Mouse (Mus musculus) limb, embryonic 13.5 days (tissue): ENCODE data around the gene Iqsec1. TPM values are rescaled to one million over a fixed set of nuclear protein-coding genes. Genes with fewer than 3 reads are reported as not detected.
A peak's percentile ranks its signal among the peaks of the same experiment; 100 is the strongest.

ENCODE experiments used
- ATAC-seq: fragments of 200-750 bp; cut with Nextera tagmentation; 2 replicates; pipeline ENCODE4 v1.8.0; 2017; ENCODE audit warnings: low read depth, moderate number of reproducible peaks, moderate TSS enrichment; ENCODE audit not compliant: low FRiP score
- H3K27ac ChIP-seq: fragments of 300-500 bp; sonication (generic); 2 replicates; pipeline ENCODE4 v1.5.1; 2015; ENCODE audit warnings: inconsistent platforms, mild to moderate bottlenecking, moderate library complexity
- H3K27me3 ChIP-seq: fragments of 300-500 bp; sonication (generic); 2 replicates; pipeline ENCODE4 v1.6.1; 2015; ENCODE audit warnings: mild to moderate bottlenecking, inconsistent platforms
- H3K36me3 ChIP-seq: fragments of 300-500 bp; sonication (generic); 2 replicates; pipeline ENCODE4 v1.6.1; 2015; ENCODE audit warnings: inconsistent platforms, mild to moderate bottlenecking, moderate library complexity
- H3K4me1 ChIP-seq: fragments of 300-500 bp; sonication (generic); 2 replicates; pipeline ENCODE4 v1.6.1; 2015; ENCODE audit warnings: inconsistent platforms
- H3K4me2 ChIP-seq: fragments of 300-500 bp; sonication (generic); replicated peaks from 2 replicates; pipeline ENCODE4 v1.6.1; 2015; ENCODE audit warnings: inconsistent platforms, mild to moderate bottlenecking, moderate library complexity
- H3K4me3 ChIP-seq: fragments of 300-500 bp; sonication (generic); 2 replicates; pipeline ENCODE4 v1.5.1; 2015; ENCODE audit warnings: moderate library complexity, mild to moderate bottlenecking, inconsistent platforms
- H3K9ac ChIP-seq: fragments of 300-500 bp; sonication (generic); 2 replicates; pipeline ENCODE4 v1.6.1; 2015; ENCODE audit warnings: mild to moderate bottlenecking, inconsistent platforms
- H3K9me3 ChIP-seq: fragments of 300-500 bp; sonication (generic); 2 replicates; pipeline ENCODE4 v1.6.1; 2016; ENCODE audit warnings: inconsistent platforms
- WGBS: fragments of 180-500 bp; shearing (Covaris S2); methylation state at CpG from one replicate; pipeline ENCODE4 v1.1.7; 2015; 5-methylcytosine and 5-hydroxymethylcytosine counted together
- polyA plus RNA-seq: library from polyadenylated mRNA; unstranded; fragments of >200 nt; fragmentation: Nextera tagmentation; extraction: Ambion mirVana; gene quantifications from 2 replicates; pipeline ENCODE4 v1.2.1, GENCODE M21; 2015

The Iqsec1 gene
- polyA plus RNA-seq, 1 experiment from 2014 or later: 11.1 TPM

DNA sequence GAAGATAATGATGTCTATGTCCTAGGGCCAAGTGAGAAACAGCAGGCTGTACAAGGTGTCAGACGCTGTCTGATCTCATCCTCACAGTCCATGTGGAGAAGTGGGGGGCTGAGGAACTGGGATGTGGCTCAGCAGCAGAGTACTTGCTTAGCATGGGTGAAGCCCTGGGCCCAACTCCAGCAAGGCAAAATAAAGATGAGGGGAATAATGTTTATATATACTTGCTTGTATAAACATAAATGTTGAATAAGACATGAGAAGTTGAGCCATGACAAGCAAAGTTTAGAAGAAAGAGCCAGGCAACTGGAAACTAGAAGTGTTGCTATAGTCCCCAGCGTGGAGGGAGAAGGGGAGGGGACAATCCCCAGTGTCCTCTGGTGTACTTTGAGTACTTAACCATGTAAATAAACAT lies 261.8 kb downstream of the Iqsec1 start:
- no peaks in the 10 kb centered on the region for H3K36me3 ChIP-seq
- H3K4me3 ChIP-seq: no peak overlapping the region
- peaks cover 42% of the 10 kb centered on the region for H3K4me1 ChIP-seq
- H3K27ac ChIP-seq: no peak overlapping the region
- ATAC-seq: no peak
- H3K27me3 ChIP-seq: no peaks in the 10 kb centered on the region
- no peaks in the 10 kb centered on the region for H3K9me3 ChIP-seq
- 73% methylated on average over 2 of the region's 2 CpGs for WGBS
- no peak overlapping the region for H3K9ac ChIP-seq
- no peak overlapping the region for H3K4me2 ChIP-seq

DNA sequence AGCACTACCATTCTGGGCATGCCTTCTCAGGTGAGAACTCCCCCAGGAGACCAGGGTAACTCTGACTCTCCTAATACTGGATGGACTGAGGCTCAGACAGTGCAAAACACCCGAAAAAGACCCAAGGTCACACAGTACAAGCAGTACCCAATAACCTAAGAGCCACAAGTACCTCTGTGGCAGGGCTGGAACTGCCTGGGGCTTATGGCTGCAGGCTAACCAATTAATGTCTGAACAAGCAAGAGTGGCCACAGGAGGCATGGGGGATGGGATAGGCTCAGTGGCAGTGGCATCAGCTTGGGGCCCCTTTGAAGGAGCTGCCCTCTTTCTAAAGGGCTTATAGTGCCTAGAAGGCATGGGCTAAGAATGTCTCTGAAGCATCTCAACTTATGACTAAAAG lies 263.0 kb downstream of the Iqsec1 start:
- WGBS: 50% methylated on average over 1 of the region's 1 CpGs

DNA sequence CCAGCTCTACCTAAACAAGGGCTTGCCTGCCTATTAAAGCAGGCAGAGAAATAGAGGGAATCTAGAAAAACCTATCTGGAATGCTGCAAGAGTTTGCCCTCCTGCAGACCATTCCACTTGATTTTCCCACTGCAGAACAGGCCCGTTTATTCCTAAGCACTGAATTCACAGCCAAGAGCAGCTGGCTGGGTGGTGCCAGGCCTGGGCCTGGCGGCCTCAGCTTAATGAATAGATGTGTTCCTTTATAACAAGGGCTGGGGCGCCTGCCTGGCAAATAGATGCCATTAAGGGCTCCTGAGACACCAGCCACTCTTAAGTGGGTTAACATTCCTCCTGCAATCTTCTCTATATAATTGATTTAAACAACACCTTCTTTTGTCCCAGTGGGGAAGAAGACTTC lies 265.5 kb downstream of the Iqsec1 start:
- Histone ChIP-seq H3K27ac (no peak overlapping the region), H3K9ac (no peak overlapping the region), H3K36me3 (no peaks in the 10 kb centered on the region), H3K4me3 (no peak overlapping the region), H3K9me3 (no peaks in the 10 kb centered on the region), H3K4me1 (peaks cover 28% of the 10 kb centered on the region), H3K27me3 (no peaks in the 10 kb centered on the region), H3K4me2 (no peak overlapping the region)
- 61% methylated on average over 3 of the region's 3 CpGs for WGBS
- no peak for ATAC-seq

More for the DNA sequence above, 263.0 kb downstream of the Iqsec1 start:
- ATAC-seq: no peak
- Histone ChIP-seq H3K9ac (no peak overlapping the region), H3K4me3 (no peak overlapping the region), H3K4me1 (peaks cover 33% of the 10 kb centered on the region), H3K9me3 (no peaks in the 10 kb centered on the region), H3K36me3 (no peaks in the 10 kb centered on the region), H3K4me2 (no peak overlapping the region), H3K27me3 (no peaks in the 10 kb centered on the region), H3K27ac (no peak overlapping the region)

DNA sequence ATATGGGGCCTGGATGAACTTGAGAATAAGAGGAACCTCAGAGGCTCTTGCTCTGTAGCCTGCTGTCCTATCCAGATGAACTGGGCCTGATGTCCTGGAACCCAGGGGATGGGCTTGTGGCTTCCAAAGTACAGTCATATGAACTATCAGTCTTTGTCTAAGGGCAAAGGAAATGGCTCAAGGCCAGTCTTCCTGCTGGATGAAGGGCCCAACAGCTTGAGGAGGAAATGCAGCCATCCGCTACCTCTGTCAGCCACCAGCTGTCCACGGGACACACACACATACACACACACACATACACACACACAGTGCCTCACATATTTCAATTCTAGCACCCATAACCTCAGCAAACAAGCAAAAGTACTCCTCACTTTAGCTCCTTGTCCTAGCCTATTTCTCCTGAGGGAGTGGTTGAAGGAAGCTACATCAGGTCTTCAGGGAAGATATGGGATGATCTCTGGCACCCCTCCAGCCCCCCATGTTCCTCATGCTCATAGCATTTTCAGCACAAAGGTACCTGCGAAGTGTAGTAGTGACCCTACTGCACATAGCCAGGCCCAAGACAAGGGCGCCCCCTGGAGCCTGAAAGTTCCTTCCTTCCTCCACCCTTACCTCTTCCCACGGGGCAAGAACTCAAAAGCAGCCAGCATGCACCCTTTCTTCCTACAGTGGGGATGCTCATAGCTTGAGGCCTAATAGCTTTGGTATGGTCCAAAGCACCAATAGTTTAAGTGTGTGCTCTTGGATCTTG lies 267.3 kb downstream of the Iqsec1 start:
- Histone ChIP-seq H3K27ac (no peak overlapping the region), H3K4me3 (no peak overlapping the region), H3K4me2 (no peak overlapping the region), H3K9me3 (no peaks in the 10 kb centered on the region), H3K4me1 (peaks cover 40% of the 10 kb centered on the region), H3K27me3 (no peaks in the 10 kb centered on the region), H3K9ac (no peak overlapping the region), H3K36me3 (no peaks in the 10 kb centered on the region)
- no peak for ATAC-seq
- 66% methylated on average over 5 of the region's 5 CpGs for WGBS

DNA sequence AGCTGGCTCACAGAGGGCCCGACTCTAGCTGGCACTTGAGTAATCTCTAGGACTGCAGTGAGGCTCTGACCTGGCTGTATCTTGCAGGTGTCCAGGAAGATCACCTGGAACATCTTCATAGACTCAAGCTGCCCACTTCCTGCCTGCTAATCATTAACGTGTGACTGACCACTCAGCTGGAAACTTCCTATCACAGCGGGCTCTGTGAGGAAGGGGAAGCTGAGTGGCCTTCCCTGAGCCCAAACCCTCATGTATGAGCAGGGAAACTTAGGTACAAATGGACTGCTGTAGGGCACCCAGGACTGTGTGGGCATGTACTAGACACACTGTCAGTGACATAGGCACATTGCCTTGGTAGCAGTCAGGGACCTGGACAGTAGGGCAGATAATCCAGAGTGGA lies 268.3 kb downstream of the Iqsec1 start:
- Histone ChIP-seq H3K36me3 (no peaks in the 10 kb centered on the region), H3K4me3 (no peak overlapping the region), H3K9me3 (no peaks in the 10 kb centered on the region), H3K27me3 (no peaks in the 10 kb centered on the region), H3K9ac (no peak overlapping the region), H3K4me1 (peaks cover 42% of the 10 kb centered on the region), H3K4me2 (no peak overlapping the region), H3K27ac (no peak overlapping the region)
- no peak for ATAC-seq
- WGBS: 60% methylated on average over 3 of the region's 3 CpGs

DNA sequence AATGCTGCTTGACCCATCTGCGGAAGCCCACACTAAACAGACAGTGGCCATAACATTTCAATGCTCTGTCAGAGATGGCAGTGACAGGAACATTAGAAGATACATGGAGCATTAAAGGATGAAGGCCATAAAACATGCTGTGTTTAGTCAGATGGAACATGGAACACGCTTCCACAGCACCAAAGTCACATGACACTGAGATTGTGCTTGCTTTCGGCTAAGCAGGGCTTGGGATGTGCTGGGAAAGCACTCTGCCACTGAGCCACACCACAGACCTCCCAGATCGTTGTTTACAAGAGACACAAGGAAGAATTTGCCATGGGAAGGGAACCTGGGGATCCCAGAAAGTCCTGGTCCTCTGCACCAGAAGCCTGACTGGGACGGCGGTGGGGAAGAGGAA lies 269.1 kb downstream of the Iqsec1 start:
- WGBS: 79% methylated on average over 6 of the region's 6 CpGs

DNA sequence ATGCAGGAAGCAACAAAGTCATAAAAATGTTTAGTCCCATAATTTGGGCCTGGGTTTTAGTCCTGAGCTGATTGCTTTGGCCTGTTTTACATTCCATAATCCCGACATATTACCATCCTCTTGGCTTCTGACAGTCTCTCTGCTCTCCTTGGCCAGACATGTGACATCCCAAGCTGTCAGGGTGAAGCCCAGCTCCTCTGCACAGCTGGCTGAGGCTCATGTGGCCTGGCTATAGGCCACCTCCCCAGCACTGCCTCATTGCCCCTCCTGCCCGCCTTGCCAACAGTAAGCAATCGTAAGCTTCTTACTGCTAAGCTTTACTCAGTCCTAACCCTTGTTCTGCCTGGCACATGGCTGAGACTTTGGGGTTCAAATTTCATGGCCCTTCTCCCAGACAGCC lies 270.0 kb downstream of the Iqsec1 start:
- Histone ChIP-seq H3K9ac (no peak overlapping the region), H3K9me3 (no peaks in the 10 kb centered on the region), H3K27me3 (no peaks in the 10 kb centered on the region), H3K4me3 (no peak overlapping the region), H3K36me3 (no peaks in the 10 kb centered on the region; the same call in 1 of the 2 replicates), H3K4me2 (no peak overlapping the region), H3K4me1 (peaks cover 44% of the 10 kb centered on the region), H3K27ac (no peak overlapping the region)
- 76% methylated on average over 3 of the region's 3 CpGs for WGBS
- ATAC-seq: no peak

More for the DNA sequence above, 269.1 kb downstream of the Iqsec1 start:
- no peak overlapping the region for H3K4me3 ChIP-seq
- no peaks in the 10 kb centered on the region for H3K9me3 ChIP-seq
- ATAC-seq: no peak
- H3K27ac ChIP-seq: no peak overlapping the region
- no peak overlapping the region for H3K4me2 ChIP-seq
- no peak overlapping the region for H3K9ac ChIP-seq
- no peaks in the 10 kb centered on the region for H3K36me3 ChIP-seq
- no peaks in the 10 kb centered on the region for H3K27me3 ChIP-seq
- peaks cover 42% of the 10 kb centered on the region for H3K4me1 ChIP-seq

DNA sequence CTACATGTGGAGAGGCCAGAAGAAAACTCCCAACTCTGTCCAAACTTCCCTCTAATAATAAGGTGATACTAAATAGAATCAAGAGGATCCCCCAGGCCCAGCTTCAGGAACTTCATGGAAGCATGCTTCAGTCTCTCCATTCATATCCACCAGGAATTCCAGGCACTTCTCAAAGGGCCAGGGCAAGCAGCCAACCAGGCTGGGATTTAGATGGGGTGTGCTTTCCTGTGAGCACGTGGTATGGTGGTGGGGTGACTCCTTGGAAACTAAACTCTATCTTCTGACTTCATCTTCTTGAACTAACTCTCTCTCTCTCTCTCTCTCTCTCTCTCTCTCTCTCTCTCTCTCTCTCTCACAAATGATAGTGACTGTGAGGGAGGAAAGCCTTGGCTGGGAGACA lies 270.8 kb downstream of the Iqsec1 start:
- H3K27me3 ChIP-seq: no peaks in the 10 kb centered on the region
- no peak for ATAC-seq
- H3K4me3 ChIP-seq: no peak overlapping the region
- peaks cover 51% of the 10 kb centered on the region for H3K4me1 ChIP-seq
- no peak overlapping the region for H3K27ac ChIP-seq
- H3K36me3 ChIP-seq: no peaks in the 10 kb centered on the region; the same call in 1 of the 2 replicates
- no peak overlapping the region for H3K4me2 ChIP-seq
- WGBS: 41% methylated on average over 1 of the region's 1 CpGs
- no peak overlapping the region for H3K9ac ChIP-seq
- H3K9me3 ChIP-seq: no peaks in the 10 kb centered on the region

DNA sequence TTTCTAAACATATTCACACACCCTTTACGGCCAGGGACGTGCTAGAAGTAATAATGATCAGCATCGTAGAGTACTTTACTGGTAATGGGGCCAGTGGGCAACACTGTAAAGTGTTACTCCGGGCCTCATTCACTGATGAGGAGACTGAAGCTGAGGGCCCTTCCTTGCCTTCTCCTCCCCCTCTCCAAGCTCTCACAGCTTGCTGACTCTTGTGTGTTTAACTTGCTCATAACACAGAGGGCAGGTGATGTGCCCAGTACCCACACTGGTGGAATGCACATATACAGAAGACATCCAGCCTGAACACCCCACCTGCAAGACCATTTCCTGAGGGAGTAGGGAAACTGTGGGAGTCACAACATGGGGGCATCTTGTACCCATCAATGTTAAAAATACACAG lies 271.6 kb downstream of the Iqsec1 start:
- Histone ChIP-seq H3K9me3 (no peaks in the 10 kb centered on the region), H3K27me3 (no peaks in the 10 kb centered on the region), H3K4me2 (peak overlapping the region; percentile 86), H3K4me3 (peak overlapping the region; percentile 79), H3K36me3 (no peaks in the 10 kb centered on the region; the same call in 1 of the 2 replicates), H3K27ac (no peak overlapping the region), H3K9ac (no peak overlapping the region), H3K4me1 (peaks cover 60% of the 10 kb centered on the region)
- no peak for ATAC-seq
- WGBS: 36% methylated on average over 4 of the region's 4 CpGs

DNA sequence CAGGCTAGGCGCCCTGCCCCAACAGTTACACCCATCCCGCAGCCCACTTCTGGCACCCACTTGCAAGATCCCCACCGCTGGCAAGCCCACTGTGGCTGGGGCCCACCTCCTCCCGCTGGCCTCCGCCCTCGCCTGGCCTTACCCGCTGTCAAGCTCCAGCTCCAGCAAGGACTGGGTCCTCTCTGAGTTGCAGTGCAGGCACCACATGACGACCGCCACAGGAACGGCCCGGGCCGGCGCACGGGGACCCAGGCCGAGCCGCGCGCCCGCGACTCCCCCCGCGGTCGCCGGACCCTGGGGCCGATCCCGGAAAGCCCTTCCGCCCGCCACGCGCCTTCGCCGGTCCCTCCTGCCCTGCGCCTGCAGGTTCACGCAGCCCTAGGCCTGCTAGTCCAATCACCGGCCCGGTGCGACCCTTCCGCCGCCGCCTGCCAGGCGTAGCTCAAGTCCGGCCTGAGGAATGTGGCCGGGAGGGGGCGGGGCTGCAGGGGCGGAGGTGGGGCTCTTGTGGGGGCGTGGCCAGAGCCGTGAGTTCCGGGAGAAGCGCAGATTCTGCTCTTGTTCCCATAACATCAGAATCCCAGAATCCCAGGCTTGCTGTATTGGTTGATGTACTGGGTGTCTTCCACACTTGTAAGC lies 272.3 kb downstream of the Iqsec1 start:
- ATAC-seq: peak; percentile 79
- WGBS: 0% methylated on average over 49 of the region's 49 CpGs

DNA sequence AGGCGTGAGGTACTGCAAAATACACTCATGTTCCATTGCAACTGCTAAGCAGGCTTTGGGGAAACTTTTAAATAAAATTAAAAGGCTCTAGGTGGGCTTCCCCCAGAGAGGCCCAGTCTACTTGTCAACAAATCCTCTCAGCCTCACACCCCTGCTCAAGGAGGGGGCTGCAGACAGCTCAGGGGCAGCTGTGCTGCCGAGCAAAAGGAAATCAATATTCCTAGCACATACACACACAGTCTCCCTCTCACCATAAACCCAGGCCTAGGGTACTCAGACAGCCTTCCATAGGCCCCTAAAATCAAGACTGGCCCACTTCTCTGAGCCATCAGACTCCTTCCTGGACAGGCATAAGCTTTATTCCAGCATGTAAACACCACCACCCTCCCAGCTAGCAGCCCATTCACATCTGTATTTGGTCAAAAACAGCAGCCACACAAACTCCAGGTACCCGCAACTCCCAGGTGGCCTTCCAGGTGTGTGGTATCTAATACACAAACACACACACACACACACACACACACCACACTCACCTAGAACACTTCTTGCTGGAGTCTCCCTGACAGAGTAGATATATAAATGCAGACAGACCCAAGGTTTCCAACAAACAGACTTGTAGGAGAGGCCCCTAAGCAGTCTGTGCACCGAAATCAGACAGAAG lies 273.1 kb downstream of the Iqsec1 start:
- Histone ChIP-seq H3K9me3 (no peaks in the 10 kb centered on the region), H3K4me2 (peak overlapping the region; percentile 86), H3K36me3 (no peaks in the 10 kb centered on the region; the same call in 1 of the 2 replicates), H3K4me3 (peak overlapping the region; percentile 79), H3K27me3 (no peaks in the 10 kb centered on the region), H3K4me1 (peaks cover 75% of the 10 kb centered on the region), H3K27ac (peak overlapping the region; percentile 84), H3K9ac (peak overlapping the region; percentile 86)
- no peak for ATAC-seq
- WGBS: 24% methylated on average over 4 of the region's 4 CpGs

More for the DNA sequence above, 272.3 kb downstream of the Iqsec1 start:
- Histone ChIP-seq H3K9me3 (no peaks in the 10 kb centered on the region), H3K27ac (peak overlapping the region; percentile 84), H3K36me3 (no peaks in the 10 kb centered on the region; the same call in 1 of the 2 replicates), H3K4me3 (peak overlapping the region; percentile 79), H3K9ac (peak overlapping the region; percentile 86), H3K27me3 (no peaks in the 10 kb centered on the region), H3K4me2 (peak overlapping the region; percentile 86), H3K4me1 (peaks cover 66% of the 10 kb centered on the region)

DNA sequence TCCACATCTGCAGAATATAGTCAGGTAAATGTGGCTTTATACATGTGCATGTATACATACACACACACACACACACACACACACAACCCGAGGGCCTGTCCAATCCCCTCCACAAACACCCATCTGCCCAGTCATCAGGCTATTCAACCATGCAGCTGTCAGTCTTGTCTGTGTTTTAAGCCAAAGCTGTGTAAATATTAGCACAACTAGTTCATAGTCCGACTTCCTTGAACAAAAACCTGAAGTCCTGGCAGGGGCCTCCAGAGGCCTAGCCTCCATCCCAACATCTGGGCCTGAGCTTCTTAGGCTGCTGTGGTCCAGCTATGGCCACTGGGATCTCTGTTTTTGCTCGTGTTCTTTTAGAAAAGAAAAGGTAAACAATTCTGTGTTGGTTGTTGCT lies 274.8 kb downstream of the Iqsec1 start:
- Histone ChIP-seq H3K27me3 (no peaks in the 10 kb centered on the region), H3K4me2 (no peak overlapping the region), H3K4me1 (peaks cover 84% of the 10 kb centered on the region), H3K36me3 (no peaks in the 10 kb centered on the region; the same call in 1 of the 2 replicates), H3K9me3 (no peaks in the 10 kb centered on the region), H3K9ac (no peak overlapping the region), H3K4me3 (no peak overlapping the region), H3K27ac (0 out of 2 replicates have a peak overlapping the region, but pooled peaks have one; percentile 1)
- no peak for ATAC-seq
- WGBS: 60% methylated on average over 3 of the region's 3 CpGs
